Mouse (Mus musculus) kidney, adult 8-10 months (tissue): Measurements from ENCODE around the gene Akap13.

ENCODE experiments used
- DNase-seq, 2 experiments: peaks; one replicate each; pipeline ENCODE4 v3.0.0; 2022

The Akap13 gene

GRCm38 (mm10) chr7:75568276-75568675, 112.9 kb downstream of the Akap13 start:
- no peak for DNase-seq

GRCm38 (mm10) chr7:75568883-75569282, 113.5 kb downstream of the Akap13 start:
- no peak for DNase-seq

GRCm38 (mm10) chr7:75570218-75570617, 114.9 kb downstream of the Akap13 start:
- DNase-seq = no peak

GRCm38 (mm10) chr7:75571078-75571477, 115.7 kb downstream of the Akap13 start:
- no peak for DNase-seq

- DNase-seq = no peak
Observed at GRCm38 (mm10) chr7:75572127-75572526, 116.8 kb downstream of the Akap13 start.

- peak in 1 of 2 experiments; percentile 43 for DNase-seq
Observed at GRCm38 (mm10) chr7:75575120-75575649, 119.9 kb downstream of the Akap13 start.

GRCm38 (mm10) chr7:75575800-75576585, 120.7 kb downstream of the Akap13 start:
- DNase-seq = no peak

- DNase-seq = no peak
Observed at GRCm38 (mm10) chr7:75576851-75577250, 121.5 kb downstream of the Akap13 start.

- no peak for DNase-seq
Observed at GRCm38 (mm10) chr7:75577353-75577752, 122.0 kb downstream of the Akap13 start.

- DNase-seq = no peak
Observed at GRCm38 (mm10) chr7:75578647-75579046, 123.3 kb downstream of the Akap13 start.

- DNase-seq = no peak
Observed at GRCm38 (mm10) chr7:75582091-75582490, 126.8 kb downstream of the Akap13 start.

GRCm38 (mm10) chr7:75584100-75584499, 128.8 kb downstream of the Akap13 start:
- no peak for DNase-seq

GRCm38 (mm10) chr7:75585409-75585808, 130.1 kb downstream of the Akap13 start:
- DNase-seq = no peak

- no peak for DNase-seq
Observed at GRCm38 (mm10) chr7:75586113-75586512, 130.8 kb downstream of the Akap13 start.

- no peak for DNase-seq
Observed at GRCm38 (mm10) chr7:75587727-75588126, 132.4 kb downstream of the Akap13 start.

- DNase-seq = no peak
Observed at GRCm38 (mm10) chr7:75589304-75589973, 134.1 kb downstream of the Akap13 start.

- no peak for DNase-seq
Observed at GRCm38 (mm10) chr7:75591961-75592360, 136.6 kb downstream of the Akap13 start.

GRCm38 (mm10) chr7:75594801-75595200, 139.5 kb downstream of the Akap13 start:
- DNase-seq = no peak

GRCm38 (mm10) chr7:75595268-75595667, 139.9 kb downstream of the Akap13 start:
- no peak for DNase-seq

GRCm38 (mm10) chr7:75596058-75596748, 140.9 kb downstream of the Akap13 start:
- DNase-seq = no peak

- no peak for DNase-seq
Observed at GRCm38 (mm10) chr7:75597840-75598239, 142.5 kb downstream of the Akap13 start.

GRCm38 (mm10) chr7:75600360-75601075, 145.2 kb downstream of the Akap13 start:
- no peak for DNase-seq

- DNase-seq = no peak
Observed at GRCm38 (mm10) chr7:75607248-75607647, 151.9 kb downstream of the Akap13 start.
